Mouse (Mus musculus): ENCODE data around the gene Txnrd2.

The Txnrd2 gene

GRCm38 (mm10) chr16:18394056-18394455, 32.1 kb upstream of the Txnrd2 start:
- DNase-seq (ENCODE audit: low spot score): no peak

- DNase-seq (ENCODE audit: low spot score): no peak
Observed at GRCm38 (mm10) chr16:18394777-18395619, 31.2 kb upstream of the Txnrd2 start.

GRCm38 (mm10) chr16:18395620-18396036, 30.6 kb upstream of the Txnrd2 start:
- no peak for DNase-seq (ENCODE audit: low spot score)

GRCm38 (mm10) chr16:18396201-18396600, 30.0 kb upstream of the Txnrd2 start:
- DNase-seq (ENCODE audit: low spot score): no peak

GRCm38 (mm10) chr16:18396791-18397621, 29.2 kb upstream of the Txnrd2 start:
- DNase-seq (ENCODE audit: low spot score): no peak

GRCm38 (mm10) chr16:18400028-18400427, 26.2 kb upstream of the Txnrd2 start:
- no peak for DNase-seq (ENCODE audit: low spot score)

DNA sequence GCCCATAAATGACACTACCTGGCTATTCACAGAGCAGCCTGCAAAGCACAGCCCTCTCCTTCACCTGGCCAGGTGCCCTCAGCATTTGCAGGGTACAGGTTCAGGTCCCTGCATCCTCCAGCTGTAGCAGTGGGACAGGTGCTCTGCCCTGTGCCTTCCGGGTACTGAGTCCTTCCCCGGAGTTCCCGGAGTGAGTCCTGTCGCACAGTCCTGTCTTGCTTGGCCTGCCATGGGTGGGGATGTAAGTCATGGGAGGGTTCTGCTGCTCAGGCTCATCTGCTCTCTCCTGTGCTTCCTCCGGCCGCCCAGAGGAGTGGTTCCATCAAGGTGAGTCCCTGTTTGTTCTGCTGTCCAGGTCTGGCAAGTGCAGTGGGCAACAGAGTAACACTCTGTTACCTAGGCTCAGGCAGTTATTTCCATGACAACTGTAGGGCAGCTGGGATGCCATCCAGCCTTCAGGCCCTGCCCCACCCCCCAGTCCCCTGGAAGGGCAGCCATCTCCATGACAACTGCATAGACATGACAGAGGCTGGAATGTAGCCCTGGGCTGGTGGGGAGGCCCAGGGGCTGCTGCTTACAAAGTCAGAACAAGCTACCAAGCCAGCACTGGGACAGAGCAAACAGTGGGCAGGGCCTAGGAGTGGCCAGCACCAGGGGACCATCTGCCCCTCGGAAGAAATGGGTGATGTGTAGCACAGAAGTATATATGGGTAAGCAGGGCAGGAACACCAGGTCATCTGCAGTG, 25.5 kb upstream of the Txnrd2 start:
- DNase-seq (ENCODE audit: low spot score): no peak

GRCm38 (mm10) chr16:18403285-18403684, 22.9 kb upstream of the Txnrd2 start:
- DNase-seq (ENCODE audit: low spot score): no peak

DNA sequence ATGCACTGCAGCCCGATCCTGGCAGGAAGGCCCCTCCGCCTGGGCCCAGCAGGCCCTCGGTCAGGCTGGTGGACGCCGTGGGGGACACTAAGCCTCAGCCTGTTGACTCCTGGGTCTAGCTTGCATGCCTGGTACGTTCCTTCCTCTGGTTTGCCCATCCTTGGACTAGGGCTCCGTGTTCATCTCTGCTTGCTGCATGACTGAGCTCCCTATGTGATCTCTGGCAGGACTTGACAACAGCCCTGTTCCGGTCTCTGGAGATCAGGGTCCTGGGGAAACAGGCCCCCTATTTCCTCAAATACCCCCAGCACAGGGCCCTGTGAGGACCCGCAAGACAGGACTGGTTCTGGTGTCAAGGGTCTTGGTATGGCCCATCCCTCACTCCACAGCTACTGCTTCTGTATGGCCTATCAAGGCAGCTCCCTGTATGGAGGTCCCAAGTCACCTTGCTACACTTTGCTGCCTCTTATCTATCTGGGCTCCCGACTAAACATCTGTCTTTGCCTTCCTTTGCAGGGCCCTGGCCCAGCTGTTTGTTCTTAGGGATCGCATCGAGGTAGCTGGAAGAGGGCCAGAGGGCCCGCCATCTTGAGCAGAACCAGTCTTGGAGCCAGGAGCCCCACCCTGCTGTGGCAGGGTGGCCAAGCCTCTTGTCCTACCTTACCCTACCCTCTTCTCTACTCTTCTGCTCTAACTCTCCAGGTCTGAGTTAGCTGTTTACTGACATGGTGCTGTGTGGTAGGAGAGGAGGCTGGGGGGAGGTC, 20.9 kb upstream of the Txnrd2 start:
- DNase-seq (ENCODE audit: low spot score): no peak

- DNase-seq (ENCODE audit: low spot score): no peak
Observed at GRCm38 (mm10) chr16:18405876-18406275, 20.3 kb upstream of the Txnrd2 start.

DNA sequence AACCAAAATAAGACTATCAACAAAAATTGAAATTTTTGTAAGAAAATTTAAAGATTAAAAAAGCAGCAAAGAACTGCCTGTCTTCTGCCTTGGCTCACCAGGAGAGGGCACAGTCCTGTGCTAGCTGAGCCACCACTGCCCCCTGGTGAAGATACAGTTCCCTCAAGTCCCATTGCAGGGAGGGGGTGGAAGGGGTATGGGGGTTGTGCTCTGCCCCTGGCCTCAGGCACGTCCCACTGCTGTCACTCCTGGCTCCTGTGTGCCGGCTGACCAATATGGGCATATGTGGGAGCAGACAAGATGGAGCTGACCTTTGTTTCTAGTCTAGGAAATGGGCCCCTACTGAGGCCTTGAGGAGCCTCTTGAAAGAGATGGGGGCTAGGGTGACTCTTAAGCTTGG, 19.9 kb upstream of the Txnrd2 start:
- no peak for DNase-seq (ENCODE audit: low spot score)

DNA sequence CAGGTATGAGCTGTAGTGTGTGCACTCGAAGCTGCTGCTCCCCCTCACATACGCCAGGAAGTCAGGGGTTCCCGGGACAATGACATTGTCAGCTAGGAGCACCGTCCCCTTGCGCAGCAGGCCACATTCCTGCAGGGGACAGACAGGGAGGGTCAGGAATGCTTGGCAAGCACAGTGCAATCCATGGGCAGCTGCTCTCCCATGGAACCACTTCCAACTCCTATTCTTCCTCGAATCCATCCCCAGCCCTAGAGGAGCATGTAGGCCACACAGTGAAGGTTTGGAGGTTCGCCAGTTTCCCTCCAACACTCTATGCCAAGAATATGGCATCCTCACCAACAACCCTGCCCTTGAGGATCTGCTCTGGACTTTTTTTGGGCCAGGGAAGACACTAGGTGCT, 18.3 kb upstream of the Txnrd2 start:
- no peak for DNase-seq (ENCODE audit: low spot score)

DNA sequence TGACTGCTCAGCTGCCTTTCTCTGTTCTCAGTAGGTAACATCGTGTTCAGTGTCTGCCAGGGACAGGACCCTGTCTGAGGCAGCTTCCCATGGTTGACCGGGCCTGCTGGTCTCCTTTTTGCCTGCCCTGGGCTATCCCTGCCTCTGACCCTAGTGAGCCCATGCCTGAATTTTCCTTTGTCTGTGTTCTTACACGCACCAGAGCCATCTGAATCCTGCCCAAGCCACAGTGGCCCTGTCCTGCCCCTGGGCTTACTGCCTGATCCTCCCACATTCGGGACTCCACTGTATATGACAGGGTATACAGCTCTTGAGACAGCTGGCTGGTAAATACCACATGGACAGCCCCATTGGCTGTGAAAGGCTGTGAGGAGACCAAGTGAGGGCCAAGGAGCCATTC, 16.4 kb upstream of the Txnrd2 start:
- DNase-seq (ENCODE audit: low spot score): no peak

GRCm38 (mm10) chr16:18410418-18410817, 15.8 kb upstream of the Txnrd2 start:
- DNase-seq (ENCODE audit: low spot score): no peak

DNA sequence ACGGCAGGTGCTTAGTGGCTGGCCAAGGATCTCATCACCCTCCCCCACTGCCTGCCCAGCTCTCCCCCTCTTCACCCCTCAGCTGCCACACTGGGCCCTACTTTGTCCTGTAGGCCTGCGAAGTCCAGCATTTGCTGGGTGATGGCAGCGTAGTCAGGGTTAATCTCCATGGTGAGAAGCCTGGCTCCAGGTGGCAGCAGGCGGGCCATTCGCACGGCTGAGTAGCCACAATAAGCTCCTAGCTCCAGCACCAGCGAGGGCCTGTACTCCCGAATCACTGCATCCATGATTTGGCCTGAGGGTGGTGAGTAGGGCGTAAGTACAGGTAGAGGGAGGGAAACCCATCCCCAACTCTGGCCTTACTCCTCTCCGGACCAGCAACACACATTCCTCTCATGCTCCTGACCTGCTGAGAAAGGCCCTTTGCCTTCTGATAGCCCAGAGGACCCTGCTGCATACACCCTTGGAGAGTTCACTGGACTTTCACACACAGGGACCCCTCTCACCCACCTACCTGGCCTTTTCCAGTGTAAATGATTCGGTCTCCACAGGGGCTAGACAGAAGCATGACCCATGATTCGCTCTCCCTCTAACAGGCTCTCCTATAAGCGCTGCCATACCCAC, 15.0 kb upstream of the Txnrd2 start:
- DNase-seq (ENCODE audit: low spot score): no peak

DNA sequence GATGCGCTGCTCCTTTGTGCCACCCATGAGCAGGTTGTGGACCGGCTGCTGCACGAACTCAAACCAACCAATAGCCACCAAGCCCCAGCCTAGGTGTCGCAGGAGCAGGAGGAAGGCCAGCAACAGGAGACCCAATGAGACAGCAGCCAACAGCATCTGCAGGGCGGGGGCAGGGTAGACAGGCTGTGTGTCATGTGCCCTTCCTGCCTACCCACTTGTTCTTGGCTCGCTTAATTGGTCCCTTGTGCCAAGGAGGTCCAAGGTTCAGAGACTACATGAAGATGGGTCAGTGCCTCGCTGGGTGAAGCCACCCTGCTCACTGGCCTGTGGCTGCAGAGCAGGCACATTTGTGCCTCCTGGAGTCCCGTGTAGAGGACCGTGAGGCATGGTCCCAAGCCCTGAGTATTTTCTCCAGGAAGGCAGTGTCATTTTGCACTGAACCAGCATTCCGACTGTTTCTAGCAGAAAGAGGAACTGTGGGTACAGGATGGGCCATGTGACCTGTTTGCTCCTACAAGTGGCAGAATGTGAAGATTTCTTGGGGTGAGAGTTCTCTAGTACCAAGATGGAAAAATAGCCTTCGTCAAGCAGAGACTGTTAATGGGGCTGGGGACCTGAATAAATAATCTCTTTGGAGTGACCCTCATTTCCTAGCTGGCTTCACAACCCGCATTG, 14.2 kb upstream of the Txnrd2 start:
- DNase-seq (ENCODE audit: low spot score): no peak

DNA sequence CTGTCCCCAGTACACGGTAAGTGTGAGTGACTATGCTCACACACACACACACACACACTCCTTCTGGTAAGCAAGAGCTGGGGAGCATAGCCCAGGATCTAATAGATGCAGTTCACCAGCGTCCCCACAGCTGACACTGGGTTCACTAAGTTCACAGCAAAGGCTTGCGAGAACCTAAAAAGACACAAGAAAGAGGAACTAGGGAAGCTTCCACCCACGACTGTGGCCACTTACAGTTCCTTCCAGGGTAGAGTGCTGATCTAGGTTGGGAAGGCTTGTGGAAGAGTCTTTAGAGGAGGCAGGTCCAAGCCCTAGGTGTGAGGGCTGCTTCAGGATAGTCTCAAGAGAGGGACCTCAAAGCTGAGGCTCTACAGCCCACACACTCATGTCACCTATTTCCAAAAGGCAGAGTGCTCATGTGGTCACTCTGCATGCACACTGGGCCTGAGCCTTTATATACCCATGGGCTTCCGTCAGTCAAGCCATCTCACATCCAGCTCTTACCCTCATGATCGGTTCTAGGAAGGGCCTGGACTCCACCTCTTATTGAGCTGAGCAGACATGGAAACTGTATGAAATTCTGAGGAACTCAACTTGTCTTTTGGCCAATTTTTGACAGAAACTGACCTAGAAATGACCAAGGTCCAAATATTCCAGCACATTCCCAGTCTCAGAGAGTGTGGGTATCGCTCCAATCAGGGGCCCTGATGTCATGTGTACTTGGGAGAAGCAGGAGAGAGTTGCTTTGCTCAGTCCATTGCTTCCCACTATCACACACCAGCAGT, 13.0 kb upstream of the Txnrd2 start:
- DNase-seq (ENCODE audit: low spot score): no peak

- no peak for DNase-seq (ENCODE audit: low spot score)
Observed at GRCm38 (mm10) chr16:18416094-18416761, 10.0 kb upstream of the Txnrd2 start.

DNA sequence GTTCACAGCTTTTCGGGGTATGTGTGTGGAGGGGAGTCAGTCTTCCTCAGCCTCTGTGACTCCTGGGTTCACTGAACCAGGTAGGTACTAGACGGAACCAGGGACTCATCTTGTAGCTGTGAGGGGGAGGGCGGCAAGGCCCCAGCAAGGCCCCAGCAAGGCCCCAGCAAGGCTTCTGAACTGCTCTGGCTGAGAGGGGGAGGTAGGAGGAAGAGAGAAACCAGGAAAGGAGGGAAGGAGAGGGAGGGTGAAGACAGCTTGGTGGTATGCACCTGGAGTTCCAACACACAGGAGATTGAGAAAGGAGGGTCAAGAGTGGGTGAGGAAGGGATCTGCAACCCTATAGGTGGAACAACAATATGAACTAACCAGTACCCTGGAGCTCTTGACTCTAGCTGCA, 9.3 kb upstream of the Txnrd2 start:
- no peak for DNase-seq (ENCODE audit: low spot score)
